Mouse (Mus musculus): Measurements from ENCODE around the gene Cacna1i.

Cacna1i gene

DNA sequence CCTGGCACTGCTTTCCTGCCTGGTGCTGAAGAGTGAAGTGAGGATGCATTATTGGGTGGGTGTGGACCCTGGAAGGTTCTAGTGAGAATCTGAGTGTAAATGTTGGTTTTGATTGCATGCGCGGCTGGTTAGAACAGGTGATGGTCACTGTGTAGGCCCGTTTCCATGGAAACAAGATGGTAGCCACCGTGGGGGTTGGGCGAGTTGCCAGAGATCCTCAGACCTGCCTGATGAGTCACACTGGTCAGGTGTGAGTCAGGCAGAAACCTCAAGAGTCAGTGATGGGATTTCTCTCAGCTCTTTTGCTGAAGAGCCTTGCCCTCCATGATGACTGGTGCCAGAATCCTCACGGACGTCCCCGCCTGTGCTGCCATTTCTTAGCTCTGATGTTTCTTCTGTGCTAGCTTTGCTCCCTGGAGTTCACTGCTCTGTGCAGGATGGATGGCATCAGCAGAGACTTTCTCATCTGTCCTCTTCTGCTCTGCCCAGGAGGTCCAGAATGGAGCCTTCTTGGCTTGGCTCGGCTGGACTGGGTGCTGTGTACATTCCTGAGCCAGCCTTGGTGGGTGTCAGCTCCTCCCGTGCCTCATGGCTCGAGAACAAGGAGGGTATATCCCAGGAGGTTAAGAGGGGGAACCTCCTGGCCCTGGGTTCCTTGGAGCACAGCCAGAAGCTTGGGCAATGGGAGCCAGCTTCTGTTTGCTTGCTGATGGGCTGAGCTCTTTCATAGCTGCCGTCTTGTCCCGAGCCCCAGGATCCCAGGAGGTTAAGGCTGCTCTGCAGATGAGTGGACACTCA is 40.9 kb downstream of the Cacna1i start:
- DNase-seq (ENCODE audit: inconsistent age in 2 of 2, low spot score in 1 of 2) = no peak

DNA sequence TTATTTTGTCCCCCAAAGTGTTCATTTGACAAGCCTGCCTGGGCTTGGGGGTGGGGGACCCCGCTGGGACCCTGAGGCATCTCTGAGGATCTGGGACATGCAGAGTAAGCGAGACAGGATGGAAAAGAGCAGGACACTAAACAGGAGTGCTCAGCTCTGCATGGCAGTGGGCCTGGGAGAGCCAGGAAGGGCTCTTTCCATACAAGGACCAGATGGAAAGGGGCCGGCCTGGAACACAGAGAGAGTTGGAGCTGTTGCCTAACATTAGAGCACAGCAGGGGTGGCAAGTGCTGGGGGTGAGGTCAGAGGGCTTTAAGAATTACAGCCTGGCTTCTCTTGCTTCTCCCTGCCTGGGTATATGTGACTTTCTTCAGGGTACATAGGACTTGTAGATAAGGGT is 43.2 kb downstream of the Cacna1i start:
- no peak for DNase-seq (ENCODE audit: inconsistent age in 2 of 2, low spot score in 1 of 2)

DNA sequence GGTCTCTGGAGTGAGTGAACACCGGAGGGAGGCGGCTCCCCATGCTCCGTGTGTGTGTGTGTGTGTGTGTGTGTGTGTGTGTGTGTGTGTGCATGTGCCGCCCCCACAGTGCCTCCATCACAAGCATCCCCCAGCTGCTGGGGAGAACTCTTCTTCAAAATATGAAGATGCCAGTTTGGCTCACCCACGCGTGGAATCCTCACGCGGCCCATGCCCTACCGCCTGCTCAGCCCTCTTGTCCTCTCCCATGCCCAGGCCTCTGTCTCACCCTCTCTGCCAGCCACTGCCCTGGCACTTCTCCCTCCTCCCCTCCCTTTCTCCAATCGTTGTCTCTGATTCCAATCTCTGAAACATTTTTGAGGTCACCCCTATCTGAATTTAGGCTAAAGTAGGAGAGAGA is 47.7 kb downstream of the Cacna1i start:
- no peak for DNase-seq (ENCODE audit: inconsistent age in 2 of 2, low spot score in 1 of 2)

DNA sequence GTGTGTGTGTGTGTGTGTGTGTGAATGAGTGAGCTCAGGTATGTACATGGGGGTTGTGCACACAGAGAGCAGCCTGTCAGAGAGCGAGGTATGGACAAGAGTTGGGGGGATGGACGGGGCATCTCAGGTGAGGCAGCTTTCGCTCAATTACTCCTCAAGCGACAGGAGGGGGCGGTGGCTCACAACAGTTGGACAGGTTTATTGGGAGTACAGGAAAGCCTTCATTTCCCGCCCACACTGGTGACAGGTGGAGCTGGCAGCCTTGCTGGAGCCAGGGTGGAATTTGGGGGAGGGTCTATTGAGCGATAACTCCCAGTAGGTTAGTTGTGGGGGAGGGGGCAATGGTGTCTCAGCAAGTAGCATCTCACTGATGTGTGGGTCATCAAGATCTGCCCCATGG is 48.2 kb downstream of the Cacna1i start:
- no peak for DNase-seq (ENCODE audit: inconsistent age in 2 of 2, low spot score in 1 of 2)

DNA sequence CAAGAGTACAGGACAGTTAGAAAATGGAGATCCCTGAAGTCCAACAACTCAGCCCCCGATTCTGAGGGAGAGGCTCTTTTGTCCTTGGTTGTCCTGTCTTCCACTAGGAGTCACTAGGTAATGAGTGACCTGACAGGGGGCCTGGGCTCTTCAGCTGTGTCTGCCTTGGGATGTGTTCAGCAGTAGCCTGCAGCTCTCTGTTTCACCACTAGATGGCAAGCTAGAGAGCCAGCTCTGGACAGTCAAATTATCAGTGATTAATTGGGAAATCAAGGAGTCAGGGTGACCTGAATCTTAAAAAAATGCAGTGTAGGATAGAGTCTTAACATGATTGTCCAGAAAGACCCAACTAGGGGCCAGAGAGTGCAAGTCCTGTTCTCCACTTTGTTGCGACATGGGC is 53.3 kb downstream of the Cacna1i start:
- DNase-seq (ENCODE audit: inconsistent age in 2 of 2, low spot score in 1 of 2) = peak; percentile 33 to 79

DNA sequence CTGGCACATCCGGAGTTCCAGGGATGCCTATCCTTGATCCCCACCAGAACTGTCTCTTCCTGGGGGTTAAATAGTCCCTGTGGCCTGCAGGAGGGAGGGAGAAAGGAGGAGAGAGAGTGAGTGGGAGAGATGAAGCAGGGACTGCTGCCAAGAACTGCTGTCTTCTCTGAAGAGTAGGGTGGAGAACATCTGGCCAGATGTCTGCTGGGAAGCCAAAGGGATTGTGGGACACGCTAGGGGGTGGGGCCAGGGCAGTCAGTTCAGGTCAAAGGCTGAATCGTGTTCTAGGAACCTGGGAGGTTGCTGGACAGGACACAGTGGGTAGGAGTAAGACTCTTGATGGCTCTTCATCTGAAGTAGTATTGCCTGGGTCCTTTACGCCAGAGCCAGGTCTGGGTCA is 55.4 kb downstream of the Cacna1i start:
- peak in 1 of 2 experiments; percentile 38 for DNase-seq (ENCODE audit: inconsistent age in 2 of 2, low spot score in 1 of 2)

DNA sequence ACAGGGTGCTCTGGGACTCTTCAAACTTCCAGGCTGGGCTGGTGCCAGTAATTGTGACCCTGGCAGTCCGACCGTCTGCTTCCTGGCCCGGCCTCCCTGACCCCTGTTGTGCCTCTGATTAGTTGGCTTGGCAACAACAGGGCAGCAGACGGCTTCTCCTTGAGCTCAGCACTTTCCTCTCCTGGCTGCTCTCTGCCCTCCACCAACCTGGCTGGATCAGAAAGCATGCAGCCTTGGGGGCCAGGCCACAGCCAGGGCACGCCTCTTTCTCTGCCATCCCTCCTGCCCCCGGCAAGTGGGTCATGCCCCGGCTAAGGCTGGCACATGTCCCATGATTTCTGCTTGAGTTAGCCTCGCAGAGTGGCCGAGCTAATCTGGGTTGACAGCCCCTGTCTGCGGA is 56.0 kb downstream of the Cacna1i start:
- peak; percentile 65 to 88 for DNase-seq (ENCODE audit: inconsistent age in 2 of 2, low spot score in 1 of 2)

DNA sequence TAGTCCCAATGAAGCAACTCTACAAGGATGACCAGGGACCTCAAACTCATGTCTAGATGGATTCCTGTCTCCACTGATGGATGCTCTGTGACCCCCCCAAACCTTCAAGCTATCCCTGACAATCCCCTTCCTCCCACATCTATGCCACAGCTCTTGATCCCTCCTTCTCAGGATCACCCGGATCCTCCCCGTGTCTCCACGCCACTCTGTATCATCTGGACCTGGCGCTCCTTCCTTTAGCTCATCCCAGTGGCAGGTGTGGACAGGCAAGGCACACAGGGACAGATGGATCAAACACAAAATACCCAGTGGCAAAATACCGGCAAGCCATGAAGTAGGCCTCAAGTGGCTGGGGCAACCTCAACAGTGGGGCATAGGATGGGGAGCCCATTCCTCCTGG is 56.7 kb downstream of the Cacna1i start:
- no peak for DNase-seq (ENCODE audit: inconsistent age in 2 of 2, low spot score in 1 of 2)

DNA sequence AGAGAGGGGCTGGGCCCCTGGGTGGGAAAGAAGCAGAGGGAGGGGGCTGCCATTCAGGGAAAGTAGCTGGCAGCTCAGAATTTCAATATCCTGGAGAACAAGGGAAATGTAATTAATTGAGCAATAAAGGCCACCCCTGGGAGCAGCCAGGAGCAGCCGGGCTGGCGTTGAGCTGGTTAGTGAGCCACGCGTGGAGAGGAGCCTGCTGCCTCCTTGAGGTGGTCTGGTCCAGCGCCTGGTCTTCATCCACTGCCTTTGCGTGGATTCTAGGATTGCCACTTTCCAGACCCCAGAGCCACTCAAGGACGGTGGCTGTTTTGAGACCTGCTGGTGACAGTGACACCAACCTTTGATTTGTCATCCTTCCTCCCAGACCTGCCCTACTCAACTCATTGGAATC is 59.5 kb downstream of the Cacna1i start:
- no peak for DNase-seq (ENCODE audit: inconsistent age in 2 of 2, low spot score in 1 of 2)

DNA sequence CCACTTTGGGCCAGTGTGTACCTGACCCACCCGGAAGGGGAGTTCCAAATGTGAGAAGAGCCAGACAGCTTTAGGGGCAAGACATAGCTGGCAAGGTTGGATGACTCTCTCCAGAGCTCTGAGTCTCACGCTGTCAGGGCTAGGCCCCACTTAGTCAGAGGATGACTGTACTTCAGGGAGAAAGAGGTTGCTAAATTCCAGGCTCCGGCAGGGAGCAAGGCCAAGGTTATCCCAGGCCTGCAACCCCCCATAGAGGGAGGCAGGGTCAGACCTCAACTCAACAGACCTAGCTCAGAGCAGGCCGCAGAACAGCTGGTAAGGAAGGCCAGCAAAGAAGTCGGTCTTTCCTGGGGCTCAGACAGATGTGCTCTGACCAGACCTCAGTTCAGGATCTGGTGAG is 63.4 kb downstream of the Cacna1i start:
- DNase-seq (ENCODE audit: inconsistent age in 2 of 2, low spot score in 1 of 2) = peak; percentile 78 to 88

DNA sequence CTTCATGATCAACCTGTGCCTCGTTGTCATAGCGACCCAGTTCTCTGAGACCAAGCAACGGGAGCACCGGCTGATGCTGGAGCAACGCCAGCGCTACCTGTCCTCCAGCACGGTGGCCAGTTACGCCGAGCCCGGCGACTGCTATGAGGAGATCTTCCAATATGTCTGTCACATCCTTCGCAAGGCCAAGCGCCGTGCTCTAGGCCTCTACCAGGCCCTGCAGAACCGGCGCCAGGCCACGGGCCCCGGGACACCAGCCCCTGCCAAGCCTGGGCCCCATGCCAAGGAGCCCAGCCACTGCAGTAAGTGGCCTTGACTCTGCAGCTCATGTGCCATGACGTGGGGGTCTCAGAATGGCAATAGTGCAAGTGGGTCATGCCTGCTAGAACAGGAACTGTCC is 71.8 kb downstream of the Cacna1i start:
- peak; percentile 70 for DNase-seq (ENCODE audit: inconsistent age in 2 of 2, low spot score in 1 of 2)

DNA sequence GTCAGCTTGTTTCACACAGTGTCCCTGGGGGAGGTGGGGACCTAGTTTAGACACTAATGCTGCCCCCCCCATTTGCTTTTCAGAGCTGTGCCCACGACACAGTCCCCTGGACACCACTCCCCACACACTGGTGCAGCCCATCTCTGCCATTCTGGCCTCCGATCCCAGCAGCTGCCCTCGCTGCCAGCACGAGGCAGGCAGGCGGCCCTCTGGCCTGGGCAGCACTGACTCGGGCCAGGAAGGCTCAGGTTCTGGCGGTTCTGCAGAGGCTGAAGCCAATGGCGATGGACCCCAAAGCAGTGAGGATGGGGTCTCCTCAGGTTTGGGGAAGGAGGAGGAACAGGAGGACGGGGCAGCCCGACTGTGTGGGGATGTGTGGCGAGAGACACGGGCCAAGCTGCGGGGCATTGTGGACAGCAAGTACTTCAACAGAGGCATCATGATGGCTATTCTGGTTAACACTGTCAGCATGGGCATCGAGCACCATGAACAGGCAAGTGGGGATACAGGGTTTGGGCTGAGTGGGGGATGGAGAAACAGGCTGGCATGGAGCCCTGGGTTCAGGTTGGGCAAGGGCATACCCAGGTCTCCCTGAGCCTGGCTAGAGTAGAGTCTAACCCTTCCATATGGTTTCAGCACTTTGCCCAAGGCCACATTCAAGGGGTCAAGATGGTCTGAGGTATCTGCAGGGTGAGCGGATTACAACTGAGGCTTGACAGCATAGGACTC is 74.9 kb downstream of the Cacna1i start:
- DNase-seq (ENCODE audit: inconsistent age in 2 of 2, low spot score in 1 of 2) = no peak

DNA sequence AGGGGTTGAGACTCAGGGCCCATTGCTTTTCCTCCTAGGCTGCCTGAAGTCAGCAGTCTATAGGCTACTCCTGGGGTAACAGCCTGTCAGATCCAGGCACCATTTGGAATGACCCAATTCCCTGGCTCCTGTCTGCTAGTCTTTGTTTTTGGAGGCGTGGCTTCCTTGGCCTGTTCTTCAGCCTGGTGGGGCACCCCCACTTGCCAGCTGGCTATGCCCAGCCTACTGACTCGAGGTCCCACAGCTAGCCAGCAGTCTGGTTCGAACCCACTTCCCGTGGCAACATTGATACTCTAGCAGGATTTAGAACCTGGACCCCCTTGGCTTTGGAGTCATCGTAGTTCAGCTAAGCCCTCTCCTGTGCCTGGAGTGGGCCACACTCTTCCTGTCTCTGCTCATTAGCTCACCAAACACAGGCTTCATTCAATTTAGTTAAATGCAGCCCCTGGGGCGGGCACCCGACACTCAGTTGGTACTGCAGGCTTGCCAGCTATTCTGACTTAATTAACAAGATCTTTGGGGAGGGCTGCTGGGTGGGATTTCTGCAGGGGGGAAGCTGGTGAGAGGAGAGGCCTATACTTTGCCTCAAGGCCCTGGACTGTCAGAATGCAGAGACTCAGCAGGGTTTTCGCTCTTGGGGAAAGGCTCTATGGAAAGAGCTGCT is 75.6 kb downstream of the Cacna1i start:
- DNase-seq (ENCODE audit: inconsistent age in 2 of 2, low spot score in 1 of 2) = no peak

DNA sequence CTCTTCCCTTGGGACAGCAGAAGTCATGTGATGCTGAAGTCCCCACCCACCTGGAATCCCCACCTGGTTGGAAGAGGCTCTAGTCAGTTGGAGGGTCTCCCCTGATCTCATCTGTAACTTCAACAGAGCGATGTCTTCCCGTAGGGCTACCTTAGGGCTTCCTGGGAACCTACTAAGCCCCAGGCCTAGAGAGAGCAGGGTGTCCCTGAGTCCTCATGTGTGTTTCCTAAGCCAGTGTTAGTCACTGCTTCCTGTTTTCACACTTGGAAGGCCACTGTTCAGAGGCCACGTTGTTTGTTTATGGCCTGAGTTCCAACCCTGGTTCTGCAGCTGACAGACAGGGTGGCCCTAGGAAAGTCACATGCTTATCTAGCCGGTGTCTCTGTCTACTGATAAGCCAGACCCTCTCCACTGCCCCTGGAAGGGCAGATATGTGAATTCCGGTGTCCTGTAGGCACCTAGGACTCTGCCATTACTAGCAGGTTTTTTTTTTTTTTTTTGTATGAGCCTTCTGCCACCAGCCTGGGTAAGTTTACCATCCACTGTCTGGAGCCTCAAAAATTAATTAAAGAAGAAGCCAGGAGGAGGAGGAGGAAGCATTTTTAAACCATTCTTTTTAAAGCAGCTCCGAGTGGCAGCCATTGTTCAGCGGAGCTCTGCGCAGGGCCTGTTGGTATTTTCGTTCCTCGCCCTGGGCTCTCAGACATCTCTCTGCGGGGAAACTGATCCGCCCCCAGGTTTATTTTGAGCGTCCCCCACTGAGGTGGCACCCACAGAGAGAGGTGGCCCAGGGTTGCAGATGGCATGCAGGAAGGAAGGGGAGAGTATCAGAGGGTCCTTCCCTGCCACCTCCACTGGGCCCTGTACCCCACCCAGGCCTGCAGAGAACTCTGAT is 77.0 kb downstream of the Cacna1i start:
- DNase-seq (ENCODE audit: inconsistent age in 2 of 2, low spot score in 1 of 2) = peak in 1 of 2 experiments; percentile 82

DNA sequence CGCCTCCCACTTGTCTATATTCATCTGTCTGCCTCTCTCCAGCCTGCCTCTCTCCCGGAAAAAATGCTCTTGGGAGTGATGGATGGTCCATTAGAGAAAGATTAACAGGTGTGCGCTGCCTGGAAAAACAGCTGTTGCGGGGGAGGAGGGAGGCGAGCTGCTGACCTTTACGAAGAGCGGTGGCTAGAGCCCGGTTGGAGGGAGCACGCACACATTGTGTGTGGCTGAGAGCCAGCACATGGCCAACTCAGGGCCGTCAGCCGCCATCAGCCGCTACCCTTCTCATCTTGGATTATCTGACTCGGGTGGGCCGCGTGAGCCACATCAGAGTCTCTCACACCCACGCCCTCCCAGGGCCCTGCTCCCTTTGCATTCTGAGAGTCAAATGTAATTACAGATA is 79.9 kb downstream of the Cacna1i start:
- peak; percentile 44 to 66 for DNase-seq (ENCODE audit: inconsistent age in 2 of 2, low spot score in 1 of 2)

DNA sequence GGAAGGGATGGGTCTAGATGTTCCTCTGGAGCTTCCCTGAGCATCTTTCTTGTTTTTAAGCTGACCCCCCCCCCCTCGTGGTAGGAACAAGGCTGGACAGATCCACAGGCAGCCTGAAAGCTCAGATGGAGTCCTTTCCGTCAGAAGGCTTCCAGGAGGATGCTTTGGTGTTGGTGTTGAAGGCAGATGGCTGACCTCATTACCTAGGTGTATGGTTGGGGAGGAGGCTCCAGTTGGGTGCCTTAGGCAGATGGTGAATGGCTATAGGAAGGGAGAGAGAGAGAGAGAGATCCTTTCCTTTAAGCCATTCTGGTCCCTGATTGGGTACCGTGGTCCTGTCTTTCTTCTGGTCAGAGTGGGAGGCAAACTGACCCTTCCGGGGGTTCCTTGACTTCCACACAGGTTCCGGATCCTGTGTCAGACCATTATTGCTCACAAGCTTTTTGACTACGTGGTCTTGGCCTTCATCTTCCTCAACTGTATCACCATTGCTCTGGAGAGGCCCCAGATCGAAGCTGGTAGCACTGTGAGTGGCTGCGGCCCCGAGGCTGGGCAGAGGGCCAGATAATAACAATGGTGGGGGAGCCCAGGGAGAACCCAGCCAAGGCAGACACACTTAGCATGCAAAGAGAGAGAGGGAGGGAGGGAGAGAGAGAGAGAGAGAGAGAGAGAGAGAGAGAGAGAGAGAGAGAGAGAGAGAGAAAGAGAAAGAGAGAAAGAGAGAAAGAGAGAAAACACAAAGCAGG is 86.4 kb downstream of the Cacna1i start:
- no peak for DNase-seq (ENCODE audit: inconsistent age in 2 of 2, low spot score in 1 of 2)

DNA sequence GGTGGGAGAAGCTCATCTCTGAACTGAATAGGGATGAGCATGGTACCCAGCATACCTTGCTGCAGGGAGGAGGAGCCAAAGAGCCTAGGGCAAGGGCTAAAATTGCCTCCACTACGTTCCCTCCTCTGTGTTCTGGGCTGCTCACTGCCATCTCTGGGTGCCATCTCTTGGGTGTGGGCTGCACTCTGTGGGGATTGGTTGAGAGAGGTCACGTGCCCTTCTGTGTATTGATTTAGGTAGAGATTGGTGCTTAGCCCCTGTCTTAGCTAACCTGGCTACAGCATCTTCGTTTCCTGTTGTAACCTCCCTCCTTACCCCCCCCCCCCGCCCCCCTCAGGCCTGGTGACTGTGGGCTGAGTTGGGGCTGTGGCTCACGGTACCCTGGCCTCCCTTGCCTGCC is 87.8 kb downstream of the Cacna1i start:
- DNase-seq (ENCODE audit: inconsistent age in 2 of 2, low spot score in 1 of 2) = no peak

DNA sequence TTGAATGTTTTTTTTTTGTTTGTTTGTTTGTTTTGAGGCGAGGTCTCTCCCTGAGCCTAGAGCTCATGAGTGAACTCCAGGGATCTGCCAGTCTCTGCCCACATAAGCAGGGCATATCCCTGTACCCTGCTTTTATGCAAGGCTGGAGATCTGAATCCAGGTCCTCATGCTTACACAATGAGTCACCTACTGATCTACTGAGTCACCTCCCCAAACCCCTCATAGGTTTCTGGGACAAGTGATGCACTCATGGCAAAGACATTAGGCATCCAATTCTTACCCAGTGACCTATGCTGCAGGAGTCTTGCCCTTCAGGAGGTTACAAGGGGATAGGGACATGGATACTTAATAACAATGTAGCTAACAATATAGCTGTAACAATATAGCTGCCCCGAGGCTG is 100.1 kb downstream of the Cacna1i start:
- no peak for DNase-seq (ENCODE audit: inconsistent age in 2 of 2, low spot score in 1 of 2)

DNA sequence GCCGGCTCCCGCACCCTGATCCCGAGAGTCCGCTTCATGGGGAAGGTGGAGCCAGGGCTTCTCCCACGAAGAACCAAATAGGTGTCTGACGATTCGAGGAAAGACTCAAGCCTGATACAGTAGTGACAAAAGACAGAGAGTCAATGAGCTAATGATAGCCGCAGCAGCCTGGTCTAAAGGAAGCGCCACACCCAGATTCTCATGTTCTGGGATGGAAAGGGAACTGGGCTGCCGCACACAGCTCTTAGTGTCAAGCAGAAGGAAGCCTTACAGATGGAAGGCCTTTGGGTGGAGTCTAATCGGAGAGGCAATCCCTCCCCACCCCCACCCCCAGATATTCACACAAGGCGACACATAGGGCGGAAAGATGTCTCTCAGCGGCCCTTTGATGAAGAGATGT is 104.8 kb downstream of the Cacna1i start:
- no peak for DNase-seq (ENCODE audit: inconsistent age in 2 of 2, low spot score in 1 of 2)

DNA sequence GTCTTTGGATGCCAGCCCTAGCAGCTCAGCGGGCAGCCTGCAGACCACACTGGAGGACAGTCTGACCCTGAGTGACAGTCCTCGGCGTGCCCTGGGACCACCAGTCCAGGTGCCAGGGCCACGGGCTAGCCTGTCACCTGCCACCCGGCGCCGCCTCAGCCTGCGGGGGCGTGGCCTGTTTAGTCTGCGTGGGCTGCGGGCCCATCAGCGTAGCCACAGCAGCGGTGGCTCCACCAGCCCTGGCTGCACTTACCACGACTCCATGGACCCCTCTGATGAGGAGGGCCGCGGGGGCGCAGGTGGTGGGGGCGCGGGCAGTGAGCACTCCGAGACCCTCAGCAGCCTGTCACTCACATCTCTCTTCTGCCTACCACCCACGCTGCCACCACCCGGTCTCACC is 108.0 kb downstream of the Cacna1i start:
- DNase-seq (ENCODE audit: inconsistent age in 2 of 2, low spot score in 1 of 2) = no peak
